Mouse (Mus musculus) lung, postnatal 0 days (tissue): ENCODE results near the gene Nol4l.

ENCODE experiments used
- CTCF ChIP-seq: IDR thresholded peaks from 2 replicates; pipeline ENCODE4 v1.5.1; 2016; ENCODE audit warnings: antibody characterized with exemption, mild to moderate bottlenecking
- EP300 ChIP-seq: IDR thresholded peaks from 2 replicates; pipeline ENCODE4 v1.6.1; 2016; ENCODE audit warnings: antibody characterized with exemption, mild to moderate bottlenecking, control low read depth

DNA sequence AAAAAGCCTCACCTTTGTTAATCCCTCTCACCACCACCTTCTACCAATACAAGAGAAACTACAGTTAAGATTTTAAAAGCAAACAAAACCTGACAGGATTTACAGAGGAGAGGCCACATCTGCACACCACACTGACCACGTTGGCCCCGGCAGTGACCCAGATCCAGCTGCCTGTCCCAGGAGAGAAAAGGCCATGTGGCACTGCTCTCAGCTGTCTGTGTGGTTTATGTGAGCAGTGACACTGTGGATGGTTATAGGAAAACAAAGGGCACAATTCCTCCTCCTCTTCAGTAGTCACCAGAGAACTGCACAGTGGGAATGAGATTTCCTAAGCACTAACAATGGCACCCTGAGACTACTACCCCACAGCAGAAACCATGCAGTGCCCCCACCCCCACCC is 60.5 kb downstream of the Nol4l start:
- TF ChIP-seq CTCF (no peak), EP300 (no peak)
